Mouse (Mus musculus): Measurements from ENCODE around the gene Agps. TPM values are rescaled to one million over a fixed set of nuclear protein-coding genes. Genes with fewer than 3 reads are reported as not detected.
A peak's percentile ranks its signal among the peaks of the same experiment; 100 is the strongest.
"Not testable (repeated sequence)": the region's sequence is repeated elsewhere in the genome, so short reads cannot be mapped to it uniquely, and the experiment has no call there.

Gene Agps
- polyA plus RNA-seq, 1 experiment = 13.8 TPM

GRCm38 (mm10) chr2:75915040-75915439 is 83.1 kb downstream of the Agps start:
- Histone ChIP-seq H3K4me1 (ENCODE audit: control insufficient read depth, insufficient read depth, low read length) (no peaks in the 10 kb centered on the region), H3K27ac (ENCODE audit: insufficient read depth, low read length) (no peak overlapping the region), H3K4me3 (ENCODE audit: insufficient read depth, low read length) (no peak overlapping the region)
- TF ChIP-seq POLR2A (IDR thresholded peaks at IDR 0.05; ENCODE audit: extremely low read depth, insufficient read depth, low read length) = no peak
- no peak for TF ChIP-seq CTCF (IDR thresholded peaks at IDR 0.05; ENCODE audit: extremely low read depth, insufficient read depth, low read length)

GRCm38 (mm10) chr2:75923807-75924340 is 91.9 kb downstream of the Agps start:
- H3K4me1 ChIP-seq (ENCODE audit: control insufficient read depth, insufficient read depth, low read length) = peaks cover under 1% of the 10 kb centered on the region; the same call in 1 of the 2 replicates
- no peak overlapping the region for H3K27ac ChIP-seq (ENCODE audit: insufficient read depth, low read length)
- TF ChIP-seq POLR2A (IDR thresholded peaks at IDR 0.05; ENCODE audit: extremely low read depth, insufficient read depth, low read length) = no peak
- no peak overlapping the region for H3K4me3 ChIP-seq (ENCODE audit: insufficient read depth, low read length)

GRCm38 (mm10) chr2:75926061-75926460 is 94.1 kb downstream of the Agps start:
- Histone ChIP-seq H3K27ac (ENCODE audit: insufficient read depth, low read length) (no peak overlapping the region), H3K4me3 (ENCODE audit: insufficient read depth, low read length) (no peak overlapping the region), H3K4me1 (ENCODE audit: control insufficient read depth, insufficient read depth, low read length) (peaks cover 2% of the 10 kb centered on the region; the same call in 1 of the 2 replicates)
- TF ChIP-seq CTCF (IDR thresholded peaks at IDR 0.05; ENCODE audit: extremely low read depth, insufficient read depth, low read length) = no peak
- no peak for TF ChIP-seq POLR2A (IDR thresholded peaks at IDR 0.05; ENCODE audit: extremely low read depth, insufficient read depth, low read length)

- H3K4me1 ChIP-seq (ENCODE audit: control insufficient read depth, insufficient read depth, low read length) = peaks cover 2% of the 10 kb centered on the region; the same call in 1 of the 2 replicates
- no peak overlapping the region for H3K27ac ChIP-seq (ENCODE audit: insufficient read depth, low read length)
- TF ChIP-seq CTCF (IDR thresholded peaks at IDR 0.05; ENCODE audit: extremely low read depth, insufficient read depth, low read length) (no peak), POLR2A (IDR thresholded peaks at IDR 0.05; ENCODE audit: extremely low read depth, insufficient read depth, low read length) (no peak)
- no peak overlapping the region for H3K4me3 ChIP-seq (ENCODE audit: insufficient read depth, low read length)
These were observed 96.0 kb downstream of the Agps start for GRCm38 (mm10) chr2:75928011-75928410.

GRCm38 (mm10) chr2:75929141-75929540 is 97.2 kb downstream of the Agps start:
- Histone ChIP-seq H3K4me1 (ENCODE audit: control insufficient read depth, insufficient read depth, low read length) (peaks cover 2% of the 10 kb centered on the region; the same call in 1 of the 2 replicates), H3K4me3 (ENCODE audit: insufficient read depth, low read length) (no peak overlapping the region), H3K27ac (ENCODE audit: insufficient read depth, low read length) (no peak overlapping the region)
- TF ChIP-seq POLR2A (IDR thresholded peaks at IDR 0.05; ENCODE audit: extremely low read depth, insufficient read depth, low read length) (no peak), CTCF (IDR thresholded peaks at IDR 0.05; ENCODE audit: extremely low read depth, insufficient read depth, low read length) (no peak)

DNA sequence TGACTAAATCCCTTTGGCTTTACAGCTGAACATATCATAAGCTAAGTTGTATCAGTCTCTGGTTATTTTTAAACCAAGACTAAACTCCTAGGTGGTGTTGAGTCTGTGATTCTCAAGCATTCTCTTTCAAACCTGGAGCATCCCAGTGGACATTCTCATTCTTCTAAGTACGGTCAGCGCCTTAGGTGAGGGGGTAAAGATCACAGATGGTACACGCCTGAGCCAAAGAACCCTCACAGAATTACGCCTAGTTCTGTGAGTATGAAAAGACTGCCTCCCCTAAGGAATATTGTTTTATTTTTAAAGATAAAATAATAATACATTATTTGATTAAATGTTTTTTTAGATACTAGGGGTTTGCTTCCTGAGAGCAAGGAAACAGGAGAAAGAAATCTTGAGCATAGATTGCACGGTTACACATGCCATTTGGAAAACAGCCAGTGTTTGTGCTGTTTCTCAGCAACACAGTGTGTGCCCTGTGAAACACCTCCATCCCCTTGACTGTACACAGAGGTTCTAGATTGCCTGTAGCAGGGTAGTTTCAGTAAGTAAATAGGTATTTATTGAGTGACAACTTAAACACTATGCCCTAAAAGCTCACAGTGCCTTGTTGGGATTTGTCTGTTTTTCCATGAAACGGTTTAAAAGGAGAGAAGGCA is 97.9 kb downstream of the Agps start:
- TF ChIP-seq CTCF (IDR thresholded peaks at IDR 0.05; ENCODE audit: extremely low read depth, insufficient read depth, low read length) = no peak
- Histone ChIP-seq H3K4me3 (ENCODE audit: insufficient read depth, low read length) (no peak overlapping the region), H3K27ac (ENCODE audit: insufficient read depth, low read length) (0 out of 2 replicates have a peak overlapping the region, but pooled peaks have one; percentile 28), H3K4me1 (ENCODE audit: control insufficient read depth, insufficient read depth, low read length) (peaks cover 2% of the 10 kb centered on the region; the same call in 1 of the 2 replicates)

GRCm38 (mm10) chr2:75930941-75931340 is 99.0 kb downstream of the Agps start:
- TF ChIP-seq CTCF (IDR thresholded peaks at IDR 0.05; ENCODE audit: extremely low read depth, insufficient read depth, low read length) (no peak), POLR2A (IDR thresholded peaks at IDR 0.05; ENCODE audit: extremely low read depth, insufficient read depth, low read length) (no peak)
- Histone ChIP-seq H3K4me3 (ENCODE audit: insufficient read depth, low read length) (no peak overlapping the region), H3K27ac (ENCODE audit: insufficient read depth, low read length) (no peak overlapping the region), H3K4me1 (ENCODE audit: control insufficient read depth, insufficient read depth, low read length) (peaks cover 2% of the 10 kb centered on the region; the same call in 1 of the 2 replicates)

- TF ChIP-seq POLR2A (IDR thresholded peaks at IDR 0.05; ENCODE audit: extremely low read depth, insufficient read depth, low read length) (no peak), CTCF (IDR thresholded peaks at IDR 0.05; ENCODE audit: extremely low read depth, insufficient read depth, low read length) (no peak)
- Histone ChIP-seq H3K4me1 (ENCODE audit: control insufficient read depth, insufficient read depth, low read length) (peaks cover 2% of the 10 kb centered on the region; the same call in 1 of the 2 replicates), H3K27ac (ENCODE audit: insufficient read depth, low read length) (peak overlapping the region; percentile 31; the same call in 1 of the 2 replicates), H3K4me3 (ENCODE audit: insufficient read depth, low read length) (no peak overlapping the region)
These were observed 101.6 kb downstream of the Agps start for GRCm38 (mm10) chr2:75933541-75933940.

GRCm38 (mm10) chr2:75936685-75937084 is 104.7 kb downstream of the Agps start:
- not testable (repeated sequence) for H3K4me1 ChIP-seq (ENCODE audit: control insufficient read depth, insufficient read depth, low read length); H3K27ac ChIP-seq (ENCODE audit: insufficient read depth, low read length); H3K4me3 ChIP-seq (ENCODE audit: insufficient read depth, low read length)

GRCm38 (mm10) chr2:75937520-75938116 is 105.6 kb downstream of the Agps start:
- not testable (repeated sequence) for H3K27ac ChIP-seq (ENCODE audit: insufficient read depth, low read length); H3K4me1 ChIP-seq (ENCODE audit: control insufficient read depth, insufficient read depth, low read length)
- H3K4me3 ChIP-seq (ENCODE audit: insufficient read depth, low read length) = peak overlapping the region; percentile 59; the same call in 1 of the 2 replicates

All from cortical plate, adult 2 months (tissue).